Mouse (Mus musculus): ENCODE measurements around the gene Glt28d2. TPM values are rescaled to one million over a fixed set of nuclear protein-coding genes. Genes with fewer than 3 reads are reported as not detected.
A peak's percentile ranks its signal among the peaks of the same experiment; 100 is the strongest.

Gene Glt28d2
- polyA plus RNA-seq (2014; fragmentation: Nextera tagmentation; extraction: Ambion mirVana) = 0.75 and 0.84 TPM in 2 replicates

GRCm38 (mm10) chr3:85887239-85887827 is at the start of gene Glt28d2, which contains the start of gene Gm37240:
Gene Glt28d2, minus strand, starts transcription at chr3:85887516.
Gene Gm37240, minus strand, starts transcription at chr3:85887518.
- Histone ChIP-seq H3K27ac (replicated peaks; ENCODE audit: low read depth, low read length) (no peak within 1 kb of the TSS), H3K4me1 (ENCODE audit: control insufficient read depth, insufficient read depth, low read length) (peaks cover 6% of the 10 kb centered on the region; the same call in 1 of the 2 replicates), H3K4me2 (ENCODE audit: low read depth, severe bottlenecking) (peak within 1 kb of the TSS; percentile 76), H3K9me3 (ENCODE audit: control insufficient read depth, low read length) (no peaks in the 10 kb centered on the region), H3K36me3 (ENCODE audit: control insufficient read depth, insufficient read depth, low read length) (no peaks in the 10 kb centered on the region), H3K9ac (ENCODE audit: low read length) (peak within 1 kb of the TSS; percentile 47), H3K4me3 (ENCODE audit: low read depth, low read length) (peak within 1 kb of the TSS; percentile 35), H3K27me3 (ENCODE audit: control insufficient read depth, insufficient read depth, low read length) (peaks cover 8% of the 10 kb centered on the region)
- ATAC-seq (ENCODE audit: insufficient number of reproducible peaks, low FRiP score, low TSS enrichment, low read depth) (peak; percentile 94), DNase-seq (ENCODE audit: low spot score) (peak; percentile 91)
- whole genome bisulfite sequencing = under 1% methylated on average over 48 of the region's 48 CpGs

- no peaks in the 10 kb centered on the region for H3K36me3 ChIP-seq (ENCODE audit: control insufficient read depth, insufficient read depth, low read length)
- no peaks in the 10 kb centered on the region for H3K27me3 ChIP-seq (ENCODE audit: control insufficient read depth, insufficient read depth, low read length)
- H3K4me2 ChIP-seq (ENCODE audit: low read depth, severe bottlenecking) = no peak overlapping the region
- no peak overlapping the region for H3K27ac ChIP-seq (replicated peaks; ENCODE audit: low read depth, low read length)
- no peaks in the 10 kb centered on the region for H3K4me1 ChIP-seq (ENCODE audit: control insufficient read depth, insufficient read depth, low read length)
- H3K4me3 ChIP-seq (ENCODE audit: low read depth, low read length) = no peak overlapping the region
- WGBS = 95% methylated on average over 5 of the region's 5 CpGs
- H3K9ac ChIP-seq (ENCODE audit: low read length) = no peak overlapping the region
- no peak for DNase-seq (ENCODE audit: low spot score)
- H3K9me3 ChIP-seq (ENCODE audit: control insufficient read depth, low read length) = no peaks in the 10 kb centered on the region
- no peak for ATAC-seq (ENCODE audit: insufficient number of reproducible peaks, low FRiP score, low TSS enrichment, low read depth)
Measured at GRCm38 (mm10) chr3:85933586-85933985, 46.3 kb upstream of the Glt28d2 start.

DNA sequence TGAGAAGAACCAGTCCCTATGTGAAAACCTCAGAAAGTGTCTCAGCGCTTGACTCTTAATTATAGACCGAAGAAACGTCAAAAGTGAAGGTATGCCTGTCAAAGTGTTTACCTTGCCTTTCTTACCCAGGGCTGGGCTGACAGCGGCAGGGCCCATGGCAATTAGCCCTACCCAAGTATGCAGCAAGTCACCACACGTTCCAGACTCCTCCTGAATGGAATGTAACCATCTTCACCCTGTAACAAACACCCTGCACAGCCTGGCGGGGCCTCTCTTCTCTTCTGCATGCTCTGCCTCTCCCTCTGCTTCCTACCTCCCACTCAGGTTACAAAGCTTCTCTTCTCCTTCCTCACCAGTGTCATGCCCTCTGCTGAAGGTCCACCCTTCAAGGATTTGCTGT is 44.5 kb upstream of the Glt28d2 start:
- H3K36me3 ChIP-seq (ENCODE audit: control insufficient read depth, insufficient read depth, low read length) = no peaks in the 10 kb centered on the region
- H3K9me3 ChIP-seq (ENCODE audit: control insufficient read depth, low read length) = no peaks in the 10 kb centered on the region
- ATAC-seq (ENCODE audit: insufficient number of reproducible peaks, low FRiP score, low TSS enrichment, low read depth) = no peak
- no peak overlapping the region for H3K4me3 ChIP-seq (ENCODE audit: low read depth, low read length)
- no peaks in the 10 kb centered on the region for H3K27me3 ChIP-seq (ENCODE audit: control insufficient read depth, insufficient read depth, low read length)
- no peak overlapping the region for H3K9ac ChIP-seq (ENCODE audit: low read length)
- 0 out of 2 replicates have a peak overlapping the region, but pooled peaks have one; percentile 42 for H3K27ac ChIP-seq (replicated peaks; ENCODE audit: low read depth, low read length)
- 68% methylated on average over 6 of the region's 6 CpGs for WGBS
- H3K4me2 ChIP-seq (ENCODE audit: low read depth, severe bottlenecking) = no peak overlapping the region
- H3K4me1 ChIP-seq (ENCODE audit: control insufficient read depth, insufficient read depth, low read length) = peaks cover 7% of the 10 kb centered on the region; the same call in 1 of the 2 replicates
- DNase-seq (ENCODE audit: low spot score) = no peak

- DNase-seq (ENCODE audit: low spot score) = no peak
- H3K4me2 ChIP-seq (ENCODE audit: low read depth, severe bottlenecking) = no peak overlapping the region
- H3K27me3 ChIP-seq (ENCODE audit: control insufficient read depth, insufficient read depth, low read length) = no peaks in the 10 kb centered on the region
- no peaks in the 10 kb centered on the region for H3K36me3 ChIP-seq (ENCODE audit: control insufficient read depth, insufficient read depth, low read length)
- H3K27ac ChIP-seq (replicated peaks; ENCODE audit: low read depth, low read length) = no peak overlapping the region
- no peak for ATAC-seq (ENCODE audit: insufficient number of reproducible peaks, low FRiP score, low TSS enrichment, low read depth)
- H3K4me3 ChIP-seq (ENCODE audit: low read depth, low read length) = no peak overlapping the region
- H3K4me1 ChIP-seq (ENCODE audit: control insufficient read depth, insufficient read depth, low read length) = peaks cover 7% of the 10 kb centered on the region; the same call in 1 of the 2 replicates
- no peak overlapping the region for H3K9ac ChIP-seq (ENCODE audit: low read length)
- H3K9me3 ChIP-seq (ENCODE audit: control insufficient read depth, low read length) = no peaks in the 10 kb centered on the region
- 80% methylated on average over 11 of the region's 11 CpGs for WGBS
Measured at GRCm38 (mm10) chr3:85930671-85931255, 43.4 kb upstream of the Glt28d2 start.

GRCm38 (mm10) chr3:85929711-85930110 is 42.4 kb upstream of the Glt28d2 start:
- no peaks in the 10 kb centered on the region for H3K27me3 ChIP-seq (ENCODE audit: control insufficient read depth, insufficient read depth, low read length)
- H3K4me3 ChIP-seq (ENCODE audit: low read depth, low read length) = no peak overlapping the region
- H3K27ac ChIP-seq (replicated peaks; ENCODE audit: low read depth, low read length) = no peak overlapping the region
- ATAC-seq (ENCODE audit: insufficient number of reproducible peaks, low FRiP score, low TSS enrichment, low read depth) (no peak), DNase-seq (ENCODE audit: low spot score) (no peak)
- no peak overlapping the region for H3K9ac ChIP-seq (ENCODE audit: low read length)
- WGBS = 94% methylated on average over 5 of the region's 5 CpGs
- no peaks in the 10 kb centered on the region for H3K36me3 ChIP-seq (ENCODE audit: control insufficient read depth, insufficient read depth, low read length)
- no peak overlapping the region for H3K4me2 ChIP-seq (ENCODE audit: low read depth, severe bottlenecking)
- peaks cover 7% of the 10 kb centered on the region; the same call in 1 of the 2 replicates for H3K4me1 ChIP-seq (ENCODE audit: control insufficient read depth, insufficient read depth, low read length)
- H3K9me3 ChIP-seq (ENCODE audit: control insufficient read depth, low read length) = no peaks in the 10 kb centered on the region

DNA sequence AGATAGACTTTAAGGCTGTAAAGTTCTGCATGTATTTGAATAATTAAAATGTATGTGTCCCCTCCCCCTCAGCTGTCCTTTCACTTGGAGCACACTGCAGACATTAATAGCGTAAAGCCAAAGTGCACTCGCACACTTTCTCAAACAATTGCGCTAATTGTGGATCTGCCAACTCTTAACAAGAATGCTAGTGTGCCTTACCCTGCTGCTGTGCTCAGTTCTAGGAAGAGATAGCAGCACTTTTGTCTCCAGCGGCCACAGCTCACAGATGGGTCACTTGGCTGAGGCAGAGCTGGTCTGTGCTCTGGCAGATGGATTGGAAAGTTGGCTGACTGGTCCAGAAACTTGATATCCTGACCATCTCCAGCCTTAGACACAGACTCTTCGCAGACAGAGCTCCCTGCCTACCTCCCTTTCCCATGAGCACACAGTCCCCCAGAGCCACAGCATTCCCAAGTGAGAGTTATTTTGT is 40.9 kb upstream of the Glt28d2 start:
- no peak overlapping the region for H3K9ac ChIP-seq (ENCODE audit: low read length)
- no peaks in the 10 kb centered on the region for H3K27me3 ChIP-seq (ENCODE audit: control insufficient read depth, insufficient read depth, low read length)
- H3K36me3 ChIP-seq (ENCODE audit: control insufficient read depth, insufficient read depth, low read length) = no peaks in the 10 kb centered on the region
- no peak overlapping the region for H3K27ac ChIP-seq (replicated peaks; ENCODE audit: low read depth, low read length)
- ATAC-seq (ENCODE audit: insufficient number of reproducible peaks, low FRiP score, low TSS enrichment, low read depth) (no peak), DNase-seq (ENCODE audit: low spot score) (peak; percentile 22)
- H3K9me3 ChIP-seq (ENCODE audit: control insufficient read depth, low read length) = no peaks in the 10 kb centered on the region
- no peak overlapping the region for H3K4me3 ChIP-seq (ENCODE audit: low read depth, low read length)
- no peak overlapping the region for H3K4me2 ChIP-seq (ENCODE audit: low read depth, severe bottlenecking)
- H3K4me1 ChIP-seq (ENCODE audit: control insufficient read depth, insufficient read depth, low read length) = peaks cover 7% of the 10 kb centered on the region; the same call in 1 of the 2 replicates
- WGBS = 79% methylated on average over 5 of the region's 5 CpGs

GRCm38 (mm10) chr3:85927296-85927695 is 40.0 kb upstream of the Glt28d2 start:
- H3K4me3 ChIP-seq (ENCODE audit: low read depth, low read length) = no peak overlapping the region
- peaks cover 7% of the 10 kb centered on the region; the same call in 1 of the 2 replicates for H3K4me1 ChIP-seq (ENCODE audit: control insufficient read depth, insufficient read depth, low read length)
- no peak overlapping the region for H3K4me2 ChIP-seq (ENCODE audit: low read depth, severe bottlenecking)
- no peaks in the 10 kb centered on the region for H3K9me3 ChIP-seq (ENCODE audit: control insufficient read depth, low read length)
- H3K27me3 ChIP-seq (ENCODE audit: control insufficient read depth, insufficient read depth, low read length) = no peaks in the 10 kb centered on the region
- no peak overlapping the region for H3K9ac ChIP-seq (ENCODE audit: low read length)
- 0 out of 2 replicates have a peak overlapping the region, but pooled peaks have one; percentile 17 for H3K27ac ChIP-seq (replicated peaks; ENCODE audit: low read depth, low read length)
- no peaks in the 10 kb centered on the region for H3K36me3 ChIP-seq (ENCODE audit: control insufficient read depth, insufficient read depth, low read length)
- 13% methylated on average over 9 of the region's 9 CpGs for WGBS
- no peak; the same call in 1 of the 2 replicates for ATAC-seq (ENCODE audit: insufficient number of reproducible peaks, low FRiP score, low TSS enrichment, low read depth)
- DNase-seq (ENCODE audit: low spot score) = peak; percentile 50

DNA sequence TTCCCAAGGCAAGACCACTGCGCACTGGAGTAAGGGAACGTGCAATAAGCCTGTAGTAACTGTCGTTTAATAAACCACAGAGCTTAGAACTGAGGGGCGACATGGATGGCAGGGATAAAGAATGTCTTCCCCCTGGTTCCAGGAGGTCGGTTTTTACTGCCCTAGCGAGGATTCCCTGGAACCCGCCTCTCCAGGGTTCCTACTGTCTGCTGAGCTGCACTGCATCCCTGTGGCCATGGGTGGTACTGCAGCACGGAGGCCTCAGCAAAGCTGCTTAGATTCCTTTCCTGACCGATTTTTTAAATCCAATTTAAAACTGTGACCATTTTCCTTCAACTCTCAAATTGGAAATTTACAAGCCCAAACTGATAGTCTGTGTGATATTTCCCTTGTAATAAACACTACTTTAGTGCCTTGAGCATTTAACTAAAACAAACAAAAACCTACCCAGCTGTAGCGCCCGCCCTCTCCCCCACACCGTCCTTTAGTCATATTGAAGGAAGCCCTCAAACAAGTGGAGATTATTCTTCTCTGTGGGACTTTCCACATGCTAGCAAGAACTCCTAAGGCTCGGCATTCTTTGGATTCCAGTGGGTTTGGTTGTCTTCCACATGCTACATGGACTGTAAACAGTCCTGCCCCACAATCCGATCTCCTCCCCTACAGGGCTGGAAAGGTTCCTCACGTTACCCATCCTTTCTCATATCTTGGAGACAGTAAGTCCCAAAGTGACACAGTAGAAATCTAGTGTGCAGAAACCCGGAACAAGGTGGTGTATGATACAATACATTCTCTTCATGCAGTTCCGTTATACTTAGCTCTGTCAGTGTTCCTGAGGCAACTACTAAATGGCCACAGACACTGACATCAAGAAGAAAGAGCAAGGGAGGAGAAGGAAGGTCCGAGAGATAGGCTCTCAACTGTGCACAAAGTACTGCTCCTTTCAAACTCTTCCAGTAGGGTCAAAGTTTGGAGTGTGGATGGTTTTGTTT is 36.9 kb upstream of the Glt28d2 start:
- Histone ChIP-seq H3K4me1 (ENCODE audit: control insufficient read depth, insufficient read depth, low read length) (peaks cover 7% of the 10 kb centered on the region; the same call in 1 of the 2 replicates), H3K27me3 (ENCODE audit: control insufficient read depth, insufficient read depth, low read length) (no peaks in the 10 kb centered on the region), H3K4me3 (ENCODE audit: low read depth, low read length) (no peak overlapping the region), H3K36me3 (ENCODE audit: control insufficient read depth, insufficient read depth, low read length) (no peaks in the 10 kb centered on the region), H3K4me2 (ENCODE audit: low read depth, severe bottlenecking) (no peak overlapping the region), H3K9me3 (ENCODE audit: control insufficient read depth, low read length) (no peaks in the 10 kb centered on the region), H3K9ac (ENCODE audit: low read length) (no peak overlapping the region), H3K27ac (replicated peaks; ENCODE audit: low read depth, low read length) (no peak overlapping the region)
- 49% methylated on average over 18 of the region's 18 CpGs for WGBS
- peak; percentile 89 for DNase-seq (ENCODE audit: low spot score)
- peak; percentile 51; the same call in 1 of the 2 replicates for ATAC-seq (ENCODE audit: insufficient number of reproducible peaks, low FRiP score, low TSS enrichment, low read depth)

All from limb, embryonic 11.5 days (tissue).